Comparison of ENCODE assay signal across 27 mouse cellular contexts in the genomic region with DNA sequence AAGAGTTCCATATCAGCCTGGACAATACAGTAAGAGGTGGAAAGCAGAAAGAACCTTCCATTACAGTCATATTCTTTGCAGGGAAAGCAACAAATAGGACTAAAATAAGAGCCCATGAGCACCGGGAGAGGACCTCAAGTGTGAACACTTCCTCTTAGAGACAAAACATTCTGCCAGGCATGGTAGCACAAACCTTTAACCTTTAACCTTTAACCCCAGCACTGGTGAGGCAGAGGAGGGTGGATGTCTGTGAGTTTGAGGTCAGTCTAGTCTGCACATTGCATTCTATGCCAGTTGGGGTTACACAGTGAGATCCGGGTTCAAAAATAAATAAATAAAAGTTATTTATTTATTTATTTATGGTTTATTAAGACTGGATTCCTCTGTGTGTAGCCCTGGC. TPM values are rescaled to one million over a fixed set of nuclear protein-coding genes. Genes with fewer than 3 reads are reported as not detected.
DNase-seq lines count a peak whose midpoint lies in the region; ATAC-seq lines count a peak whose summit lies in the region.
"Had no signal": no experiment of that assay in that cellular context is flagged by ENCODE, and none has a peak within 500 bp of the region (broad histone marks: within the 10 kb centered on the region; RNA-seq: fewer than 3 reads in every experiment).

No protein-coding gene starts in this region.

- WGBS in kidney, embryonic 16.5 days, result 55% methylated on average over 2 of the region's 2 CpGs
- 52% methylated on average over 2 of the region's 2 CpGs for WGBS in liver, embryonic 13.5 days (ENCODE audit: insufficient replicate concordance)
- WGBS in liver, embryonic 12.5 days (ENCODE audit: insufficient replicate concordance), result 71% methylated on average over 2 of the region's 2 CpGs

- H3K27ac ChIP-seq in kidney, embryonic 16.5 days (ENCODE audit: low read length), result no peak overlapping the region
- no peak overlapping the region for H3K27ac ChIP-seq in liver, embryonic 13.5 days
- no peak overlapping the region for H3K27ac ChIP-seq in liver, embryonic 12.5 days
- H3K27ac ChIP-seq: embryonic facial prominence, embryonic 10.5 days; forebrain, embryonic 13.5 days; forebrain, embryonic 15.5 days had no signal

- H3K4me2 ChIP-seq in kidney, embryonic 16.5 days (replicated peaks; ENCODE audit: low read depth, low read length), result no peak overlapping the region
- no peak overlapping the region for H3K4me2 ChIP-seq in liver, embryonic 13.5 days
- no peak overlapping the region for H3K4me2 ChIP-seq in liver, embryonic 12.5 days
- H3K4me2 ChIP-seq: embryonic facial prominence, embryonic 12.5 days; forebrain, embryonic 13.5 days; forebrain, embryonic 15.5 days had no signal

- peaks cover 12% of the 10 kb centered on the region for H3K4me1 ChIP-seq in kidney, embryonic 16.5 days (ENCODE audit: insufficient read depth, low read length)
- peaks cover 43% of the 10 kb centered on the region for H3K4me1 ChIP-seq in liver, embryonic 13.5 days (replicated peaks)
- peaks cover 44% of the 10 kb centered on the region for H3K4me1 ChIP-seq in liver, embryonic 12.5 days

- no peaks in the 10 kb centered on the region for H3K27me3 ChIP-seq in kidney, embryonic 16.5 days (ENCODE audit: insufficient read depth, low read length)
- H3K27me3 ChIP-seq in liver, embryonic 13.5 days, result no peaks in the 10 kb centered on the region
- H3K27me3 ChIP-seq in liver, embryonic 12.5 days (replicated peaks), result no peaks in the 10 kb centered on the region
- H3K27me3 ChIP-seq: CH12.LX; embryonic facial prominence, embryonic 12.5 days; forebrain, embryonic 13.5 days; forebrain, embryonic 15.5 days; Patski had no signal

- DNase-seq in kidney, adult 11 months, result peak; percentile 34
- peak; percentile 66 for DNase-seq in kidney, adult 9 months
- DNase-seq in kidney, postnatal 25 days, result no peak
- DNase-seq in liver, embryonic 13.5 days, result no peak
- DNase-seq: adrenal gland, adult 8-10 months; adrenal gland, postnatal 14 days; adrenal gland, postnatal 36 days; B cell, adult 2 months; cerebellum, adult 11-12 months; cerebellum, adult 2 months; cerebellum, adult 9-10 months; cerebellum, postnatal 10 days; cerebellum, postnatal 25 days had no signal

- no peak for ATAC-seq in kidney, embryonic 16.5 days (ENCODE audit: low FRiP score, low TSS enrichment)
- ATAC-seq in liver, embryonic 13.5 days (ENCODE audit: low read depth), result no peak
- no peak for ATAC-seq in liver, embryonic 12.5 days
- ATAC-seq: activated CD4-positive, CD25-positive, alpha-beta regulatory T cell, adult 4 months; CD4-positive, CD25-positive, alpha-beta regulatory T cell, adult 4 months; forebrain, embryonic 13.5 days; forebrain, embryonic 15.5 days; Patski had no signal

- H3K9me3 ChIP-seq in kidney, embryonic 16.5 days (ENCODE audit: low read length), result no peaks in the 10 kb centered on the region
- H3K9me3 ChIP-seq in liver, embryonic 13.5 days (replicated peaks), result no peaks in the 10 kb centered on the region
- H3K9me3 ChIP-seq in liver, embryonic 12.5 days (replicated peaks), result no peaks in the 10 kb centered on the region
- H3K9me3 ChIP-seq: embryonic facial prominence, embryonic 10.5 days; embryonic facial prominence, embryonic 12.5 days; forebrain, embryonic 13.5 days; forebrain, embryonic 15.5 days; G1E had no signal

- peaks cover 31% of the 10 kb centered on the region for H3K36me3 ChIP-seq in kidney, embryonic 16.5 days (ENCODE audit: insufficient read depth, low read length)
- H3K36me3 ChIP-seq in liver, embryonic 13.5 days, result peaks cover 69% of the 10 kb centered on the region
- H3K36me3 ChIP-seq in liver, embryonic 12.5 days, result peaks cover 72% of the 10 kb centered on the region

- no peak overlapping the region for H3K9ac ChIP-seq in kidney, embryonic 16.5 days (replicated peaks; ENCODE audit: low read length)
- 0 out of 2 replicates have a peak overlapping the region, but pooled peaks have one; percentile 23 for H3K9ac ChIP-seq in liver, embryonic 13.5 days
- no peak overlapping the region for H3K9ac ChIP-seq in liver, embryonic 12.5 days
- H3K9ac ChIP-seq: embryonic facial prominence, embryonic 12.5 days; forebrain, embryonic 13.5 days; forebrain, embryonic 15.5 days had no signal

- H3K4me3 ChIP-seq in kidney, embryonic 16.5 days (ENCODE audit: low read length), result no peak overlapping the region
- no peak overlapping the region for H3K4me3 ChIP-seq in liver, embryonic 13.5 days (replicated peaks)
- no peak overlapping the region for H3K4me3 ChIP-seq in liver, embryonic 12.5 days
- H3K4me3 ChIP-seq: embryonic facial prominence, embryonic 12.5 days; forebrain, embryonic 13.5 days; forebrain, embryonic 15.5 days had no signal

RNA-seq across cellular contexts. Expression of gene Usp39, which starts 4.5 kb away (rescaled TPM):
- polyA plus RNA-seq in kidney, embryonic 16.5 days (2015; fragmentation: Nextera tagmentation; extraction: Ambion mirVana), result 43.5 and 47.5 TPM in 2 replicates
- 52.6 and 60.6 TPM in 2 replicates for polyA plus RNA-seq in liver, embryonic 13.5 days (2015; fragmentation: Nextera tagmentation; extraction: Ambion mirVana)
- polyA plus RNA-seq in liver, embryonic 12.5 days (2016; fragmentation: Nextera tagmentation; extraction: Ambion mirVana), result 68.0 and 72.6 TPM in 2 replicates

RNA-seq across cellular contexts. Expression of gene 0610030E20Rik, which starts 6.6 kb away (rescaled TPM):
- 28.3 and 31.0 TPM in 2 replicates for polyA plus RNA-seq in kidney, embryonic 16.5 days (2015; fragmentation: Nextera tagmentation; extraction: Ambion mirVana)
- 14.5 and 17.7 TPM in 2 replicates for polyA plus RNA-seq in liver, embryonic 13.5 days (2015; fragmentation: Nextera tagmentation; extraction: Ambion mirVana)
- polyA plus RNA-seq in liver, embryonic 12.5 days (2016; fragmentation: Nextera tagmentation; extraction: Ambion mirVana), result 17.5 and 17.8 TPM in 2 replicates

RNA-seq across cellular contexts. Expression of gene Tmem150a, which starts 14.8 kb away (rescaled TPM):
- polyA plus RNA-seq in kidney, embryonic 16.5 days (2015; fragmentation: Nextera tagmentation; extraction: Ambion mirVana), result 40.8 and 43.9 TPM in 2 replicates
- polyA plus RNA-seq in liver, embryonic 13.5 days (2015; fragmentation: Nextera tagmentation; extraction: Ambion mirVana), result 32.5 and 37.9 TPM in 2 replicates
- polyA plus RNA-seq in liver, embryonic 12.5 days (2016; fragmentation: Nextera tagmentation; extraction: Ambion mirVana), result 32.2 and 33.1 TPM in 2 replicates

RNA-seq across cellular contexts. Expression of gene Rnf181, which starts 26.3 kb away (rescaled TPM):
- polyA plus RNA-seq in kidney, embryonic 16.5 days (2015; fragmentation: Nextera tagmentation; extraction: Ambion mirVana), result 153 and 164 TPM in 2 replicates
- 76.9 and 82.6 TPM in 2 replicates for polyA plus RNA-seq in liver, embryonic 13.5 days (2015; fragmentation: Nextera tagmentation; extraction: Ambion mirVana)
- polyA plus RNA-seq in liver, embryonic 12.5 days (2016; fragmentation: Nextera tagmentation; extraction: Ambion mirVana), result 80.0 and 83.0 TPM in 2 replicates

RNA-seq across cellular contexts. Expression of gene Sftpb, which starts 36.1 kb away (rescaled TPM):
- polyA plus RNA-seq in kidney, embryonic 16.5 days (2015; fragmentation: Nextera tagmentation; extraction: Ambion mirVana), result 5.4 TPM in 1 of 2 replicates, not detected in the other
- not detected in 2 replicates for polyA plus RNA-seq in liver, embryonic 13.5 days (2015; fragmentation: Nextera tagmentation; extraction: Ambion mirVana)
- polyA plus RNA-seq in liver, embryonic 12.5 days (2016; fragmentation: Nextera tagmentation; extraction: Ambion mirVana), result not detected in 2 replicates
- polyA plus RNA-seq: activated CD4-positive, CD25-positive, alpha-beta regulatory T cell, adult 4 months; CD4-positive, CD25-positive, alpha-beta regulatory T cell, adult 4 months; cerebellum, adult 2 months; cortical plate, adult 2 months; embryonic facial prominence, embryonic 10.5 days; embryonic facial prominence, embryonic 12.5 days; embryonic facial prominence, embryonic 14.5 days; forebrain, embryonic 11.5 days; forebrain, embryonic 13.5 days; G1E had no signal

Comparison
In these comparisons a context has a peak if more than half of its experiments do, and no peak if none do; other contexts are left out.
1. DNase-seq: peak in kidney, adult 11 months (single experiment) and kidney, adult 9 months (single experiment); none in kidney, postnatal 25 days (0 of 2) and liver, embryonic 13.5 days (single experiment).